Mouse (Mus musculus) cortical plate, adult 2 months (tissue): ENCODE measurements at regions not wholly inside any gene's neighbourhood (a gene's known extent, or its start where the extent isn't known, plus 50 kb on each side); places are given as distances from the start of the nearest gene placed in this dataset.

Experiments
- CTCF ChIP-seq: fragments of 200-500 bp; IDR thresholded peaks from 2 replicates; pipeline ENCODE4 v1.5.1; 2011; ENCODE audit warnings: mild to moderate bottlenecking, control low read depth, low read length; ENCODE audit not compliant: insufficient read depth; ENCODE audit errors: extremely low read depth
- POLR2A ChIP-seq: fragments of 200-500 bp; IDR thresholded peaks from 2 replicates; pipeline ENCODE4 v1.6.1; 2011; ENCODE audit warnings: mild to moderate bottlenecking, low read length, control low read depth; ENCODE audit not compliant: insufficient read depth; ENCODE audit errors: extremely low read depth

GRCm38 (mm10) chr12:70563446-70563845 is 110.6 kb downstream of the Tmx1 start:
- TF ChIP-seq CTCF (no peak), POLR2A (no peak)
